Mouse (Mus musculus) liver, embryonic 16.5 days (tissue): ENCODE measurements around the gene Trim31. TPM values are rescaled to one million over a fixed set of nuclear protein-coding genes. Genes with fewer than 3 reads are reported as not detected.
"Not testable (repeated sequence)": the region's sequence is repeated elsewhere in the genome, so short reads cannot be mapped to it uniquely, and the experiment has no call there.

ENCODE experiments used
- ATAC-seq: fragments of 200-750 bp; cut with Nextera tagmentation; 2 replicates; pipeline ENCODE4 v1.8.0; 2017; ENCODE audit warnings: low read depth, mild to moderate bottlenecking, moderate number of reproducible peaks, moderate library complexity
- H3K27ac ChIP-seq: fragments of 300-500 bp; sonication (generic); 2 replicates; pipeline ENCODE4 v1.5.1; 2014; ENCODE audit warnings: mild to moderate bottlenecking, low read length
- H3K27me3 ChIP-seq: fragments of 300-500 bp; sonication (generic); 2 replicates; pipeline ENCODE4 v1.6.1; 2014; ENCODE audit warnings: low read depth, low read length, mixed read lengths; ENCODE audit not compliant: control insufficient read depth, insufficient read depth
- H3K36me3 ChIP-seq: fragments of 300-500 bp; sonication (generic); 2 replicates; pipeline ENCODE4 v1.6.1; 2014; ENCODE audit warnings: mild to moderate bottlenecking; ENCODE audit not compliant: control insufficient read depth, insufficient read depth
- H3K4me1 ChIP-seq: fragments of 300-500 bp; sonication (generic); 2 replicates; pipeline ENCODE4 v1.6.1; 2014; ENCODE audit warnings: low read depth, low read length, mixed read lengths; ENCODE audit not compliant: control insufficient read depth
- H3K4me2 ChIP-seq: fragments of 300-500 bp; sonication (generic); 2 replicates; pipeline ENCODE4 v1.6.1; 2014; ENCODE audit warnings: low read depth, low read length, mixed read lengths
- H3K4me3 ChIP-seq: fragments of 300-500 bp; sonication (generic); 2 replicates; pipeline ENCODE4 v1.5.1; 2014; ENCODE audit warnings: low read depth, mild to moderate bottlenecking, low read length
- H3K9ac ChIP-seq: fragments of 300-500 bp; sonication (generic); 2 replicates; pipeline ENCODE4 v1.6.1; 2014; ENCODE audit warnings: low read depth, low read length
- H3K9me3 ChIP-seq: fragments of 300-500 bp; sonication (generic); replicated peaks from 2 replicates; pipeline ENCODE4 v1.6.1; 2016; ENCODE audit warnings: low read length; ENCODE audit not compliant: control insufficient read depth
- WGBS: fragments of 180-500 bp; shearing (Covaris S2); extraction: QIAGEN DNeasy Blood & Tissue Kit; methylation state at CpG from one replicate; pipeline ENCODE4 v1.1.7; 2014; ENCODE audit not compliant: insufficient replicate concordance; 5-methylcytosine and 5-hydroxymethylcytosine counted together
- polyA plus RNA-seq: library from polyadenylated mRNA; unstranded; fragments of >200 nt; fragmentation: Nextera tagmentation; extraction: Ambion mirVana; gene quantifications from 2 replicates; pipeline ENCODE4 v1.2.1, GENCODE M21; 2015

The Trim31 gene
- polyA plus RNA-seq, 1 experiment from 2014 or later, result 0.27 TPM

GRCm38 (mm10) chr17:36890073-36890903 lies 7.6 kb upstream of the Trim31 start, which contains the start of gene Trim40:
TSS of gene Trim40 (minus strand) at chr17:36890123.
- no peaks in the 10 kb centered on the region for H3K4me1 ChIP-seq
- peaks cover 2% of the 10 kb centered on the region for H3K27me3 ChIP-seq
- 63% methylated on average over 5 of the region's 5 CpGs for WGBS
- no peak within 1 kb of the TSS for H3K4me3 ChIP-seq
- H3K9me3 ChIP-seq, result no peaks in the 10 kb centered on the region
- no peak for ATAC-seq
- no peak within 1 kb of the TSS for H3K4me2 ChIP-seq
- no peaks in the 10 kb centered on the region for H3K36me3 ChIP-seq
- no peak within 1 kb of the TSS for H3K9ac ChIP-seq
- no peak within 1 kb of the TSS for H3K27ac ChIP-seq

- H3K27me3 ChIP-seq, H3K4me2 ChIP-seq, ATAC-seq, H3K9ac ChIP-seq, H3K36me3 ChIP-seq, H3K27ac ChIP-seq, H3K4me3 ChIP-seq, H3K9me3 ChIP-seq, H3K4me1 ChIP-seq: not testable (repeated sequence)
- 72% methylated on average over 1 of the region's 1 CpGs for WGBS
Measured at GRCm38 (mm10) chr17:36891496-36891895, 6.4 kb upstream of the Trim31 start.

DNA sequence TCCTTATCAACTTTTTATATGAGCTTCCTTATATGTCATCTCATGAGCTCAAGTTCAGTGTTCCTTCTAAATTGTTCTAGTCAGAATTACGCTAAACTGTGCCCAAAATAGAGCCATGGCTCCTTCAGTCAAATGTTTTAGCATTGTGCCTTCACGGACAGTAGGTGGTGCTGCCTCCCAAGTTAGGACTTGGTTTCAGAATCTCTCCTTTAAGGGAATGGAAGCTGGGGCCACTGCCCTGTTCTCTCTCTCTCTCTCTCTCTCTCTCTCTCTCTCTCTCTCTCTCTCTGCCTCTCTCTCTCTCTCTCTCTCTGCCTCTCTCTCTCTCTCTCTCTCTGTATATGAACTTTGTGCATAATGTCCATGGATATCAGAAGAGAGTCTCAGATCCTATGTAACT lies 5.6 kb upstream of the Trim31 start:
- Histone ChIP-seq H3K9me3 (no peaks in the 10 kb centered on the region), H3K4me1 (no peaks in the 10 kb centered on the region), H3K36me3 (no peaks in the 10 kb centered on the region), H3K27ac (no peak overlapping the region), H3K4me2 (no peak overlapping the region), H3K4me3 (no peak overlapping the region), H3K9ac (no peak overlapping the region), H3K27me3 (peaks cover 2% of the 10 kb centered on the region)
- no peak for ATAC-seq
- WGBS, result 4% methylated on average over 2 of the region's 2 CpGs

DNA sequence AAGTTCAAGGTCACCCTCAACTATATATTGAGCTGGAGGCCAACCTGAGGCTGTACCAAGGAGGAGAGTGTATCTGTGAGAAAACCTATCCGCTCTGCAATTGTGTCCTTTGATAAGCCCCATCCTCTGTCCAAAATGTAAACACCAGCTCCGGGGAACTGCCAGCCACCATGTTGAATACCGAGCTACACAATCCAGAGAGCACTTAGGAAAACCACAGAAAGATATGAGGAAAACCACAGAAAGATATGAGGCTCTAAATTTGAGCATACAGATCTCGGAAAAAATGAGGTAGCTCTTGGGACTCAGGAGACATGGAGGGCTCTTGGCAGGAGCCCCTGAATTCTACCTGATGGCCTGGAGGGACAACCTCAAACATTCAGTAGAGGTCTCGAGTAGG lies 4.5 kb upstream of the Trim31 start:
- no peak overlapping the region for H3K27ac ChIP-seq
- no peaks in the 10 kb centered on the region for H3K9me3 ChIP-seq
- no peak for ATAC-seq
- no peak overlapping the region for H3K4me2 ChIP-seq
- H3K9ac ChIP-seq, result no peak overlapping the region
- WGBS, result 14% methylated on average over 5 of the region's 5 CpGs
- H3K27me3 ChIP-seq, result peaks cover 2% of the 10 kb centered on the region
- no peaks in the 10 kb centered on the region for H3K4me1 ChIP-seq
- no peaks in the 10 kb centered on the region for H3K36me3 ChIP-seq
- H3K4me3 ChIP-seq, result no peak overlapping the region

DNA sequence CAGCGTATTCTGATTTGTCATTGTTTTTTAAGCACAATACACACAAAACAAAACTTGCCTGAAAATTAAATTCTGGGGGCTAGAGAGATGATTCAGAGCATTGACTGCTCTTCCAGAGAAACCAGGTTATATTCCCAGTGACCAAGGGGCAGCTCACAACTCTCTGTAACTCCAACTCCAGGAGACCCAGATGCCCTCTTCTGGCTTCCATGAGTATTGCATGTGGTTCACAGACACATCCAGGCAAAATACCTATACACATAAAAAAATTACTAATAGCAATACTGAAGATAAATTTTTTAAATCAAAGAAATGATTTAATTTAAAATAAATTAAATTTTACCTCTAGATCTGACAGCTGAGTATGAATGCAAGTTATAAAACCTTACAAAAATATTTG lies 1.3 kb upstream of the Trim31 start:
- Histone ChIP-seq H3K27ac (no peak overlapping the region), H3K9ac (no peak overlapping the region), H3K4me1 (no peaks in the 10 kb centered on the region), H3K4me3 (no peak overlapping the region), H3K27me3 (no peaks in the 10 kb centered on the region; the same call in none of the 2 replicates), H3K9me3 (no peaks in the 10 kb centered on the region), H3K4me2 (no peak overlapping the region), H3K36me3 (no peaks in the 10 kb centered on the region)
- 71% methylated on average over 1 of the region's 1 CpGs for WGBS
- no peak for ATAC-seq

GRCm38 (mm10) chr17:36897065-36897464 lies 853 bp upstream of the Trim31 start:
- Histone ChIP-seq H3K4me2 (no peak overlapping the region), H3K27ac (no peak overlapping the region), H3K4me3 (no peak overlapping the region), H3K27me3 (no peaks in the 10 kb centered on the region; the same call in none of the 2 replicates), H3K9me3 (no peaks in the 10 kb centered on the region), H3K4me1 (no peaks in the 10 kb centered on the region), H3K9ac (no peak overlapping the region), H3K36me3 (no peaks in the 10 kb centered on the region)
- ATAC-seq, result no peak

GRCm38 (mm10) chr17:36899376-36899775 lies 1.5 kb downstream of the Trim31 start:
- 51% methylated on average over 4 of the region's 4 CpGs for WGBS
- Histone ChIP-seq H3K27ac (no peak overlapping the region), H3K4me2 (no peak overlapping the region), H3K36me3 (no peaks in the 10 kb centered on the region), H3K9me3 (no peaks in the 10 kb centered on the region), H3K4me3 (no peak overlapping the region), H3K9ac (no peak overlapping the region), H3K27me3 (no peaks in the 10 kb centered on the region; the same call in none of the 2 replicates), H3K4me1 (no peaks in the 10 kb centered on the region)
- no peak for ATAC-seq

GRCm38 (mm10) chr17:36900001-36900400 lies 2.1 kb downstream of the Trim31 start:
- Histone ChIP-seq H3K9ac (no peak overlapping the region), H3K4me2 (no peak overlapping the region), H3K9me3 (no peaks in the 10 kb centered on the region), H3K27ac (no peak overlapping the region), H3K27me3 (no peaks in the 10 kb centered on the region; the same call in 1 of the 2 replicates), H3K4me3 (no peak overlapping the region), H3K4me1 (no peaks in the 10 kb centered on the region), H3K36me3 (no peaks in the 10 kb centered on the region)
- WGBS, result 66% methylated on average over 5 of the region's 5 CpGs
- no peak for ATAC-seq

- Histone ChIP-seq H3K36me3 (no peaks in the 10 kb centered on the region), H3K4me2 (no peak overlapping the region), H3K9me3 (no peaks in the 10 kb centered on the region), H3K9ac (no peak overlapping the region), H3K27me3 (no peaks in the 10 kb centered on the region), H3K4me1 (no peaks in the 10 kb centered on the region), H3K4me3 (no peak overlapping the region), H3K27ac (no peak overlapping the region)
- 18% methylated on average over 1 of the region's 1 CpGs for WGBS
- ATAC-seq, result no peak
Measured at GRCm38 (mm10) chr17:36900691-36901090, 2.8 kb downstream of the Trim31 start.
